Mouse (Mus musculus) fibroblast of lung, adult 2 months (primary cell): Measurements from ENCODE around the gene Stip1.
"Not testable (repeated sequence)": the region's sequence is repeated elsewhere in the genome, so short reads cannot be mapped to it uniquely, and the experiment has no call there.

Source experiments
- DNase-seq: peaks from one replicate; pipeline ENCODE4 v3.0.0-alpha.2; 2011; ENCODE audit warnings: low read depth

The Stip1 gene

GRCm38 (mm10) chr19:7039841-7040636 is at the start of gene Stip1:
Gene Stip1, minus strand, starts transcription at chr19:7039967.
- DNase-seq: peak; percentile 100

DNA sequence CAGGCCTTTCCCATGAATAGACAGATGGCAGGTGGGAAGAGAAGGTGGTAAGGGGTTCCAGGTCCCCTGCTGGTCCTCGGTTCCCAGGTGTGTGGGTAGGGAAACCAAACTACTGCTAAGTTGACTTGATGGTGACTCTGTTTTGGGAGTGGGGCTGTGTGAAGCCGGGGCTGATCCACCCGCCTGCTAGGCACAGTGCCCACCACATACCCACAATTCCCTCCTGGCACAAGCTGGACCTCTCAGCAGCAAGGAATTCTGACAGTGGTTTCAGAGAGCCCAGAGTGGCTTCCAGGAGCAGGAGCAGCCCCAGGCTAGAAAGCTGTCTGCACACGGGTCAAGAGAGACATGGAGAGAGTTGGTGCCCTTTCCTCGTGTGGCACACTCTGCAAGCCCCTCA is 49.3 kb upstream of the Stip1 start:
- DNase-seq: peak; percentile 36

- DNase-seq: no peak
These were observed 48.8 kb upstream of the Stip1 start for GRCm38 (mm10) chr19:7088558-7088957.

GRCm38 (mm10) chr19:7084734-7085133 is 45.0 kb upstream of the Stip1 start:
- no peak for DNase-seq

GRCm38 (mm10) chr19:7083035-7083794 is 43.4 kb upstream of the Stip1 start:
- no peak for DNase-seq

- no peak for DNase-seq
These were observed 41.9 kb upstream of the Stip1 start for GRCm38 (mm10) chr19:7081516-7082266.

DNA sequence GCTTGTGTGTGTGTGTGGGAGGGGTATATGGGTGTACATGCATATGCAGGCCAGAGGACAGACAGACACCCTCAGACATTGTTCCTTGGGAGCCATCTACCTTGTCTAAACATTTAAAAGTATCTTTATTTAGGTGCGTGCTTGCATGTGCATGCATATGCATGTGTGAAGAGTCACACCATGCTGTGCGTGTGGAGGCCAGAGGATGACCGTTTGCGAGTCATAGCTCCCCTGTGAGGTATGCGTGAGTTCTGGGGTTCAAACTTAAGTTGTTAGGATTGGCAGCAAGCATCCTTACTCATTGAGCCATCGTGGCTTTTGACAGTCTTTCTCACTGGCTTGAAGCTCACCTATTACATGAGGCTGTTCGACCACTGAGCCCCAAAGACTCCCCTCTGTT is 38.5 kb upstream of the Stip1 start:
- DNase-seq: no peak

DNA sequence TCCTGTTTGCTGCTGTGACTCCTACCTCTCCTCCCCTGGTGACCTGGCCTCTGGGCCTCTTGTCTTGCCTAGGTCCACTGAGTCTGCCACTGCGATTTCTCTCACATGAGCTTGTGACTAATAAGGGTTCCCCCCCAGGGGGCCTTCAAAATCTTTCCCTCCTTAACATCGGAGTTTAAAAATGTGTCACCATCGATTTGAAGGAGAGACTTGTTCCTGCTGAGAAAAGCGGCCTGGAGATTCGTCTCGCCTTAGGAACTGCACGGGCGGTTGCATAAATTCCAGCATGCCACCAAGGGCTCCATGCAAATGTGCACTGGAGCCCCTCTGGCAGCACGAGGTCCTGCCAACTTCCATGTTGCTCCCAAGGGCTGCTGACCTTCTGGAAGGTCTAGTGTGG is 37.9 kb upstream of the Stip1 start:
- DNase-seq: no peak

GRCm38 (mm10) chr19:7075336-7075735 is 35.6 kb upstream of the Stip1 start:
- DNase-seq: not testable (repeated sequence)

DNA sequence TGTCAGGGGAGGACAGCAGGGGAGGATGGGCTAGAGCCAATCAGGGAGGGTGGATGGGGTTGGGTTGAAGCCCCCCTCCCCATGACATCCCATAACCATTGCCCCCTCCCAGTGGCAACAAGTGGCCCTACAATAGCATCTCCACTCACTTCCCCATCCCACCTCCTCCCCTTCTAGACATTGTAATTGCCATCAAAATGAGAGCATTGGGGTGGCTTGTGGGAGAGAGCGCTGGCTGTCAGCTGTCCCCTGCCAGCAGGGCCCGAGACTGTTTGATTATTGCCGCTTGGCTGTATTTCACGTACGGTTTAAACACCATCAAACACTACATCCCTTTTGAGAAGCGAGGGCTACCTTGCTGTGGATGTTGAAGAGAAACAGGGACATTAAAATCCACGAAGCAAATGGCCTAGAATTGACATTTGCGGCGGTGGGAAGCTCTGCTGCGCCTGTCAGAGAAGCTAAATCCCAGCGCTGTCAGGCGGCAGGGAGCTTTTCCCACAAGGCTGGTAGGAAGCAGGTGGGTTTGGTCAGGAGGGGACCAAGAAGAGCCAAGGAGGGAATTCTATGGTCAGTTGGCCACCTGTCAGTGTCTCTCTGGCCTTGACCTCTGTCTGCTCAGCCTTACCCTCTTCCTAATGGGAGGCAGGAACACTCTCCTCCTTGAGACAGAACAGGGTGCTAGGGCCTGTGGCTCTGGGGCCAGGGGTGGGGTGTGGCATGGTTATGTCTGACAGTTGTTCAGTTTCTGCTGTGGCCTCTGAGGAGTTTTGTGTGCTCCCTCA is 34.4 kb upstream of the Stip1 start:
- DNase-seq: no peak

DNA sequence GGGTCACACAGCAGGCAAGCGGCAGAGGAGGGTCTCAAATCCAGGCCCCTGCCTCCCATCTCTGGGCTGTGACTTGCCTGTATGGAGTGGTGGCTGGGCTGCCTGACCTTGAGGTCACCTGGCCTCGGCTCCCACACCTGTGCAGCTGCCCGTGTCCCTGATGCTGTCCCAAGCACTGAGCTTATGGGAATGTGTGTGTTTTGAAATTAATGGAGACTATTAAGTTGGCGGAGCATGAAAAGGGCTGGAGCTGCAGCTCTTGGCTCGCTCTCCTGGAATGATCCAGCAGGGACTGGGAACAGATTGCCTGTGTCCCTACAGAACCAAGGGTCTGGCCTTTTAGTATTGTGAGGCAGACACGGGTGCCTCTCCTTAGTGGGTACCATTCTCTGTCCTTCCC is 32.5 kb upstream of the Stip1 start:
- DNase-seq: no peak

- no peak for DNase-seq
These were observed 31.0 kb upstream of the Stip1 start for GRCm38 (mm10) chr19:7070775-7071174.

GRCm38 (mm10) chr19:7069781-7070763 is 30.3 kb upstream of the Stip1 start:
- DNase-seq: no peak

GRCm38 (mm10) chr19:7068661-7069531 is 29.1 kb upstream of the Stip1 start:
- DNase-seq: no peak

- DNase-seq: no peak
These were observed 28.4 kb upstream of the Stip1 start for GRCm38 (mm10) chr19:7068136-7068535.

DNA sequence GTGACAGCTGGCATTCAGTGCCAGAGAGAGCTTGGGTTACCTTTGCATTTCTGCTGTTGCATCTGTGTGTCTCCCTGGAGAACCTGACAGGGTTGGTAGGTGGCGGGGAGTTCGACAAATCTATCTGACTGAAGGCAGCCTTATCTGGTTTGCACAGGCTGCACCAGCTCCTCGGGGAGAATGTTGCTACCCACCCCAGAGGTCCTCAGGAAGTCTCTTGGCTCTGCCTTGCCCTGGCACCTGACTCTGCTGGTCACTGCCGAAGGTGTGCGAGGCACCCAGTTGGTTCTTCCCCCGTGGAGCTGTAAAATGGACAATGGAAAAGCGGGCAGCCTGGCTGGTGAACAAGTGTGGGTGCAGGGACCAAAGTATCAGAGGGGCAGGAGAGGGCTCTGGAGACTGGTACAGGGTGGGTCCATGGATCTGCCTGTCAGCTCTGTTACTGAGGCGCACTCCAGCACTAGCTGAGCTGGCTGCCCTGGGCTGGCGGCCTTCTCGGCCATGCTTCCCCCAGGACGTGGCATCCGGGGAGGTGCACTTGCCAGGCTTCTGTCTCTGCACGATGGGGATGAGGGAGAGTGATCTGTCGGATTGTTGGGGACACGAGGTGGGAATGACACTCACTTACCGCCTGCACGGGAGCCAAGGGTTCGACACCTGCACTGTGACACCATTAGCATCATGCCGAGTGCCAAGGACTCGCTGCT is 27.7 kb upstream of the Stip1 start:
- DNase-seq: no peak

DNA sequence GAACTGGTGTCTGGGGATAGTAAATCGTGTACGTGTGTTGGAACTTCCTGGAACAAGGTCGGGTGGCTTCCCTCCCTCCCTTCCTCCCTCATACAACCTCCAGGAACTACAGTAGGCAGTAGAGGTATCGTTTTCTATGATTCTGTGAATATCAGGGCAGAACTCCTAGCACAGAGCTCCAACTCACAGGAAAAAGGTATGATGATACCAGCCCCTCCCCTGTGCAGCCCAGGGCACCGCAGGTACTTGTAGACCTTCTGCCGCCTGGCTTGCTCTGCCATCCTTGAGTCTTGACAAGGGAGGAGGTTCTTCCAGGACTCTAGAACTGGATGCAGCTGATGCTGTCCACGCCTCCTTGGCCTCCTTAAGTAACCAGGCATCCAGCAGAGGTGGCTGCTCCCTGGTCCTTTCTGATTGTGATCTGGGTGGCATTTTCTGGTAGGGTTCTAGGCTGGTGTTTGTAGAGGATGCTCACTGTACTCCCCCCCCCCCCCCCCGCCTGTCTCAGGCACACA is 27.1 kb upstream of the Stip1 start:
- no peak for DNase-seq

DNA sequence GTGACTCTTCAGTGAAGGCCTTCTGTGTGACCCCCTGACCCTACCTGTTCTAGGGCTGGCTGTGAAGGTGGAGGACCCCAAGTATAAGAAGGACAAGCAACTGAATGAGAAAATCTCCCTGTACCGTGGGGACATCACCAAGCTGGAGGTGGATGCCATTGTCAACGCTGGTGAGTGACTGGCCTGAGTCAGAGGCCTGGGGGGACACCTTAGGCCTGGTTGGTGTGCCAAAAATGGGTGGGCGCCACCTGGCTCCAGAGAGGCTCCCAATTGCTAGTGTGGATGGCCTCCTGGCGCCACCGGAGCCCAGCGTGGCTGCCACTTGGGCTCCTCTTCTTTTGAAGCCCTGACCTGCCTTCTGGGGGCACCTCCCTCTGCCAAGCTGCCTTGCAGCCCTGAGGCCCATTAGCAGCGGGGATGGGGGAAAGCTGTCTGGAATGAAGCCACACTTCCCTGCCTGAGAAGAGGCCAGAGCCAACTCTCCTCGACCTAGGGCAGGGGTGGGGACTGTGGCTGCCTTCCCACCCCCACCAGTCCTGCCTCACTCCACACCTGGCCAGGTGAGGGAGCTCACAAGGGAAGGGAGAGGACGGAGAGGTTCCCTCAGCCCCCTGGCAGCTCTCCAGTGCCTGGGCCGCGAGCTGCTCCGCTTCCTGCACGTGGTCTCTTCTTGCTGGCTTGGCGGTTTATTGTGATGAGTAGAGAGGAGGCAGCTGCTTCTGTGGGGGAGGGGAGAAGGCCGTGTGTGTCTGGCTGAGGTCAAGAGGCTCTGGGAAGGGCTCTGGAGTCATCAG is 26.5 kb upstream of the Stip1 start:
- no peak for DNase-seq
